Mouse (Mus musculus): ENCODE measurements around the gene Trim37. TPM values are rescaled to one million over a fixed set of nuclear protein-coding genes. Genes with fewer than 3 reads are reported as not detected.

The Trim37 gene
- polyA plus RNA-seq, 1 experiment from 2014 or later, result 102 TPM

DNA sequence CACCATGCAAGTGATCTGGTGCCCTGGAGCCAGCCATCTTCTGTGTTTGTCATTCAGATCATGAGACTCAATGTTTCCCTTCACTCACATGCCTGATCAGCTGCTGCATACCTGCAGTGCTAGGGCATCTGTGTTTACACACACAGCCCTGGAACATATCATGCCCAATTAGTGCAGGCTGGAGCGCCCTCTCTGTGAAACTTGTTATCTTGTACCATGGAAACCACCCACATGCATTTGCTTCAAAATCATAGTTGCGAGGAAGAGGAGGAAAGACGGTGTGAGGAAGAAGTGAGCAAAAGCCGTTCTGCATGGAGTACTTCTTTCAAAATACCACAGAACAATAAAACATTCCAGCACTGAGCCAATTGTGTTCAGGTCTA is 113.9 kb downstream of the Trim37 start:
- no peak overlapping the region for H3K27ac ChIP-seq (ENCODE audit: low read depth, low read length)
- no peak overlapping the region for H3K4me3 ChIP-seq (ENCODE audit: low read depth, low read length)
- peaks cover 5% of the 10 kb centered on the region; the same call in 1 of the 2 replicates for H3K36me3 ChIP-seq (ENCODE audit: control insufficient read depth, insufficient read depth, low read length)
- WGBS, result 92% methylated on average over 4 of the region's 4 CpGs
- no peak overlapping the region for H3K9ac ChIP-seq (replicated peaks; ENCODE audit: low read depth, low read length)
- H3K9me3 ChIP-seq (ENCODE audit: control insufficient read depth, low read length), result no peaks in the 10 kb centered on the region
- no peak for ATAC-seq (ENCODE audit: low read depth)
- no peaks in the 10 kb centered on the region for H3K4me1 ChIP-seq (ENCODE audit: control insufficient read depth, insufficient read depth, low read length)
- H3K4me2 ChIP-seq (ENCODE audit: low read depth, low read length), result no peak overlapping the region
- H3K27me3 ChIP-seq (ENCODE audit: control insufficient read depth, insufficient read depth, low read length), result no peaks in the 10 kb centered on the region

DNA sequence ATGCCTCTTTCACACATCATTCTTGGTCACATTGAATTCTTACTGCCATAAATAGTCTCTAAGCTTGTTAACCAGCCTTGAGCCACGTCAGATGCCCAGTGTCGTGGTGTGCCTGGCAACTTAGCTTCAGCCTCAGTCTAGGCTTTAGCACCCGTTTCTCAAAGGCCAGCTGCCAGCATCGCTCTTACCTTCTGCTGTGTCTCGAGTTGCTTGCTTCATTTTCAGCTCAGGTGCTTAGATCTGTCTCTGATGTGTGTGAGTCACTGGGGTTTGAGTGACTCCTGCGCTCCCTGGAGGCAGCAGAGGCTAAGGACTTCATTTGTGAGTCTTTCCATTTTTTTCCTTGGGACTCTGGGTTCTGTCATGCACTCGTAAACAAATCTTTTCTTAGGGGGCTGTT is 114.4 kb downstream of the Trim37 start:
- Histone ChIP-seq H3K9me3 (ENCODE audit: control insufficient read depth, low read length) (no peaks in the 10 kb centered on the region), H3K36me3 (ENCODE audit: control insufficient read depth, insufficient read depth, low read length) (peaks cover 5% of the 10 kb centered on the region; the same call in 1 of the 2 replicates), H3K4me3 (ENCODE audit: low read depth, low read length) (no peak overlapping the region), H3K27ac (ENCODE audit: low read depth, low read length) (no peak overlapping the region), H3K4me1 (ENCODE audit: control insufficient read depth, insufficient read depth, low read length) (no peaks in the 10 kb centered on the region), H3K27me3 (ENCODE audit: control insufficient read depth, insufficient read depth, low read length) (no peaks in the 10 kb centered on the region), H3K9ac (replicated peaks; ENCODE audit: low read depth, low read length) (no peak overlapping the region), H3K4me2 (ENCODE audit: low read depth, low read length) (no peak overlapping the region)
- 87% methylated on average over 7 of the region's 7 CpGs for WGBS
- no peak for ATAC-seq (ENCODE audit: low read depth)

DNA sequence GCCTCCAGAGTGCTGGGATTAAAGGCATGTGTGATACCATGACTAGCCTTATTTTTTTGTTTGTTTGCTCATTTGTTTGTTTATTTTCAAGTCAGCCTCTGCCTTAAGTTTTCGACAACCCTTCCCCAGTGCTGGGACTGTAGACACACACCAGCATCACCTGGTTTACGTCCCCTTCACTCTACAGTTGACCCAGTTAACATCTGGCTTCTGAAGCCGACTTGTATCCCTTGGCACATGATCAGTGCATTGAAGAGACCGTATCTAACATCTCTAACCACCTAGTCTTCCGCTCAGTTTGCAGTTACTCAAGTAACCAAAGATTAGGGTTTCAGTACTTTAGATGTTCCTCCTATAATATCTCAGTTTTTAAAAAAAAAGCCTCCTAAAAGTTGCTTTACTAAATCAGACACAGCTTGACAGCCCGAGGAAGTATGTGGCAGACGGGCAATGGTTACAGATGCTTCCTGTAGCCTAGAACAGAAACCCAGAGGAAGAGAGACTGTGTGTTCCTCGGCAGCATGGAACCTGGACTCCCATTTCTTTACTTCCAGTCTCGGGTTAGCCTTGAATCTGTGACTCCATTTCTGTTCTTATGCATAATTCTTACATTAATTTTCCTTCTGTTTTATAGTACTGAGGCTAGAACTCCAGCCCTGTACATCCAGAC is 118.4 kb downstream of the Trim37 start:
- H3K9ac ChIP-seq (replicated peaks; ENCODE audit: low read depth, low read length), result no peak overlapping the region
- ATAC-seq (ENCODE audit: low read depth), result no peak
- no peak overlapping the region for H3K4me2 ChIP-seq (ENCODE audit: low read depth, low read length)
- no peak overlapping the region for H3K4me3 ChIP-seq (ENCODE audit: low read depth, low read length)
- WGBS, result 87% methylated on average over 9 of the region's 9 CpGs
- no peaks in the 10 kb centered on the region for H3K27me3 ChIP-seq (ENCODE audit: control insufficient read depth, insufficient read depth, low read length)
- no peaks in the 10 kb centered on the region for H3K4me1 ChIP-seq (ENCODE audit: control insufficient read depth, insufficient read depth, low read length)
- H3K36me3 ChIP-seq (ENCODE audit: control insufficient read depth, insufficient read depth, low read length), result no peaks in the 10 kb centered on the region
- H3K27ac ChIP-seq (ENCODE audit: low read depth, low read length), result no peak overlapping the region
- no peaks in the 10 kb centered on the region for H3K9me3 ChIP-seq (ENCODE audit: control insufficient read depth, low read length)

DNA sequence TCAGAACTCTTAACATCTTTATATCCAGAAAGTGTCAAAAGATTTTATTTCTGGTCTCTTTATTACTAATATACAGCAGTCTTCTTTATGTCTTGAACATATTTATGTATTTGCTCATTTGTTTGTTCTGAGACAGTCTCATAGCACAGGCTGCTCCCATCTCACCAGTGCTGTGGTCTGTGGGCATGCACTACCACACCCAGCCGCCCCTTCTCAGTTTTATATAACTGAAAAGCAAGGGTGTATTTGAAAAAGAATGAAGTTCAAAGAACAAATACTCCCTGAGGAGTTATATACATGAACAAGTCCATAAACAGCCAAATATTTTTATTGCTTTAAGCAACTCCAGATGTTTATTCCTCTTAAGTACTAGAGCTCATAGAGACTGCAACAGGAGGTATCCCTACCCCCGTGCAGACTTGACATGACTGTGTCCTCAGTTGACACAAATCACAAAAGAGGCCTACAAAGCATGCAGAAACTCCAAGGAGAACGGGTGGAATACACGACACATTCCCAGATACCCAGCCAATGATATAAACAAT is 119.3 kb downstream of the Trim37 start:
- no peak overlapping the region for H3K27ac ChIP-seq (ENCODE audit: low read depth, low read length)
- H3K9me3 ChIP-seq (ENCODE audit: control insufficient read depth, low read length), result no peaks in the 10 kb centered on the region
- no peaks in the 10 kb centered on the region for H3K27me3 ChIP-seq (ENCODE audit: control insufficient read depth, insufficient read depth, low read length)
- WGBS, result 79% methylated on average over 4 of the region's 4 CpGs
- no peak overlapping the region for H3K9ac ChIP-seq (replicated peaks; ENCODE audit: low read depth, low read length)
- no peaks in the 10 kb centered on the region for H3K4me1 ChIP-seq (ENCODE audit: control insufficient read depth, insufficient read depth, low read length)
- H3K36me3 ChIP-seq (ENCODE audit: control insufficient read depth, insufficient read depth, low read length), result no peaks in the 10 kb centered on the region
- H3K4me2 ChIP-seq (ENCODE audit: low read depth, low read length), result no peak overlapping the region
- H3K4me3 ChIP-seq (ENCODE audit: low read depth, low read length), result no peak overlapping the region
- no peak for ATAC-seq (ENCODE audit: low read depth)

DNA sequence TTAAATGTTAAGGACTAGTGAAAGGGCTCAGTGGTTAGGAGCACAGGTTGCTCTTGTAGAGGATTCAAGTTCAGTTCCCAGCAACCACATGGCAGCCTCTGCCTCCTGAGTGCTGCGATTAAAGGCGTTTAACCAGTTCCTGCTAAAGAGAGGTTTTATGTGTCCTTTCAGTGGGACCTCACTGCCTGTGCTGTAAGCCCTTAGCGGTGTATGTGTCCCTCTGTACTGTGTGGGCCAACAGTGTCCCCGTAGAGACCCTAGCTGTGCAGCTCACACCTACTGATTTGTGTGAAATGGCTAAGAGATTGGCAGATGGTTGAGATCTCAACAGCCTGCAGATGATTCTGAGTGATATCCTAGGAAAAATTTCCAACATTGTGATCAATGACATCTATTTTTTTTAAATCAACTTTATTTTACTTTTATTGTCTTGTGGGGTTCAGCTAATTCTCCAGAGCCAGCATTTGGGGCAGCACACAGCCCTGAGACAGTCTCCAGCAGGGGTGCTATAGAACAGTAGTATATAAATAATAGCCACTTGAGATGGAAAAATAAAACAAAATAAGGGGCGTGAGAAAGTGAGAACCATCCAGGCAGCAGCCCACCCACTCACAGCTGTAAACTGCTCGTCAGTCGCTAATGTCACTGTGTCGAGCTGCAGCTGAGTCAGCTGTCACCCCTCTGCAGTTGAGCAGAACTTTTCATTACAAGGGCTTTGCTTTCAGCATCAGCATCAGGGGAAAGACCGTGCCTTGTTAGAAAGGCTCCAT is 120.0 kb downstream of the Trim37 start:
- Histone ChIP-seq H3K4me2 (ENCODE audit: low read depth, low read length) (no peak overlapping the region), H3K27me3 (ENCODE audit: control insufficient read depth, insufficient read depth, low read length) (no peaks in the 10 kb centered on the region), H3K27ac (ENCODE audit: low read depth, low read length) (no peak overlapping the region), H3K9ac (replicated peaks; ENCODE audit: low read depth, low read length) (no peak overlapping the region), H3K9me3 (ENCODE audit: control insufficient read depth, low read length) (no peaks in the 10 kb centered on the region), H3K36me3 (ENCODE audit: control insufficient read depth, insufficient read depth, low read length) (no peaks in the 10 kb centered on the region), H3K4me1 (ENCODE audit: control insufficient read depth, insufficient read depth, low read length) (no peaks in the 10 kb centered on the region), H3K4me3 (ENCODE audit: low read depth, low read length) (no peak overlapping the region)
- ATAC-seq (ENCODE audit: low read depth), result no peak
- WGBS, result 42% methylated on average over 9 of the region's 9 CpGs

DNA sequence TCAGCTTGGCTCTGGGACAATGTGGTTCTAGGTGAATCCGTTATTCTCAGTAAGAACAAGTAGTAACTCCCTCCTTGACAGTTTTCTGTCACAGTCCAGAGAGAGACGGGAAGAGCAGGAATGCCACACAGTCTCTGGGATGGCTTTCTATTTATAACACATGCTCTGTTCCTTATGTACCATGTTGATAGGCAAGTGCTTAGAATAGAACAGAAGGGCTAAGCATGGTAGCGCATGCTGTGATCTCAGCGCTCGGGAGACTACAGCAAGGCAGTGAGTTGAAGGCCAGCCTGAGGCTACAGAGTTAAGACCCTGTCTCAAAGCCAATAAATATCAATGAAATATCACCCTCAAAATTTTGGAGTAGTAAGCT is 120.6 kb downstream of the Trim37 start:
- WGBS, result 56% methylated on average over 5 of the region's 5 CpGs
- no peaks in the 10 kb centered on the region for H3K27me3 ChIP-seq (ENCODE audit: control insufficient read depth, insufficient read depth, low read length)
- ATAC-seq (ENCODE audit: low read depth), result no peak
- H3K4me3 ChIP-seq (ENCODE audit: low read depth, low read length), result no peak overlapping the region
- H3K4me2 ChIP-seq (ENCODE audit: low read depth, low read length), result no peak overlapping the region
- no peaks in the 10 kb centered on the region for H3K36me3 ChIP-seq (ENCODE audit: control insufficient read depth, insufficient read depth, low read length)
- H3K4me1 ChIP-seq (ENCODE audit: control insufficient read depth, insufficient read depth, low read length), result no peaks in the 10 kb centered on the region
- no peaks in the 10 kb centered on the region for H3K9me3 ChIP-seq (ENCODE audit: control insufficient read depth, low read length)
- no peak overlapping the region for H3K9ac ChIP-seq (replicated peaks; ENCODE audit: low read depth, low read length)
- no peak overlapping the region for H3K27ac ChIP-seq (ENCODE audit: low read depth, low read length)

DNA sequence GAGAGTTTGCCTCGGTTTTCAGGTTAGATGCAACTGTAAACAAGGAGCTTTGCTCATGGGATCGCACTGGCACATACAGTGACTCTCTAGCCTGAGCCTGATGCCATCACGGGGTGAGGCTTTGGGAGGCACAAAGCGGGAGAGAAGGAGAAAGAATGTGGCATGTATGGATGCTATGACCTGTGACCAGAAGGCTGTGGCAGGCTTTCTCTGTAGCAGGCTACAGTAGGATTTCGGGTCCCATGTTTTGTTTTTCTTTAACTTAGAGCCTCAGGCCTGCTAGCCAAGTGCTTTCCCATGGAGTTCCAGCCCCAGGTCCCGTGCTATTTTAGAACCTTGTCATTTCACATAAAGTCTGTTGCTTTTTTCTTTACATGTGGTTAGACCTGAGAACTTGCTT is 123.3 kb downstream of the Trim37 start:
- Histone ChIP-seq H3K9me3 (ENCODE audit: control insufficient read depth, low read length) (no peaks in the 10 kb centered on the region), H3K4me1 (ENCODE audit: control insufficient read depth, insufficient read depth, low read length) (no peaks in the 10 kb centered on the region), H3K4me3 (ENCODE audit: low read depth, low read length) (no peak overlapping the region), H3K9ac (replicated peaks; ENCODE audit: low read depth, low read length) (no peak overlapping the region), H3K36me3 (ENCODE audit: control insufficient read depth, insufficient read depth, low read length) (no peaks in the 10 kb centered on the region), H3K27me3 (ENCODE audit: control insufficient read depth, insufficient read depth, low read length) (no peaks in the 10 kb centered on the region), H3K4me2 (ENCODE audit: low read depth, low read length) (no peak overlapping the region), H3K27ac (ENCODE audit: low read depth, low read length) (no peak overlapping the region)
- WGBS, result 81% methylated on average over 6 of the region's 6 CpGs
- no peak for ATAC-seq (ENCODE audit: low read depth)

DNA sequence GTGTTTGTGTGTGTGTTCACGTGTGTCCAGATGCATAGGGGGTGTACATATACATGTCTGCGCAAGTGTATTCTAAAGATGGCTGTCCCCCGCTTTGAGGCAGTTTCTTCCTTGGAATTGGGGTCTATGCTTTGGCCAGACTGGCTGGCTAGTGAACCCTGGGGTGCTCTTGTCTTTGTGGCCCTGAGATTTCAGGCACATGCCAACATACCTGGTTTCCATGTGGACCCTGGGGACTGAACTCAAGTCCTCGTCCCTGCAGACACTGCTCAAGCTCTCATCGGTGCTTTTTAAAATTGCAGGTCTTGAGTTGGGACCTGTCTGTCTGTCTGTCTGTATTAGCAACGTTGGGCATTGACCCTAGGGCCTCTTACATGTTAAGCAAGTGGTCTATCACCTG is 126.4 kb downstream of the Trim37 start:
- Histone ChIP-seq H3K27ac (ENCODE audit: low read depth, low read length) (no peak overlapping the region), H3K27me3 (ENCODE audit: control insufficient read depth, insufficient read depth, low read length) (no peaks in the 10 kb centered on the region), H3K4me3 (ENCODE audit: low read depth, low read length) (no peak overlapping the region), H3K9ac (replicated peaks; ENCODE audit: low read depth, low read length) (no peak overlapping the region), H3K4me1 (ENCODE audit: control insufficient read depth, insufficient read depth, low read length) (no peaks in the 10 kb centered on the region), H3K4me2 (ENCODE audit: low read depth, low read length) (no peak overlapping the region), H3K36me3 (ENCODE audit: control insufficient read depth, insufficient read depth, low read length) (no peaks in the 10 kb centered on the region), H3K9me3 (ENCODE audit: control insufficient read depth, low read length) (no peaks in the 10 kb centered on the region)
- 95% methylated on average over 6 of the region's 6 CpGs for WGBS
- ATAC-seq (ENCODE audit: low read depth), result no peak

DNA sequence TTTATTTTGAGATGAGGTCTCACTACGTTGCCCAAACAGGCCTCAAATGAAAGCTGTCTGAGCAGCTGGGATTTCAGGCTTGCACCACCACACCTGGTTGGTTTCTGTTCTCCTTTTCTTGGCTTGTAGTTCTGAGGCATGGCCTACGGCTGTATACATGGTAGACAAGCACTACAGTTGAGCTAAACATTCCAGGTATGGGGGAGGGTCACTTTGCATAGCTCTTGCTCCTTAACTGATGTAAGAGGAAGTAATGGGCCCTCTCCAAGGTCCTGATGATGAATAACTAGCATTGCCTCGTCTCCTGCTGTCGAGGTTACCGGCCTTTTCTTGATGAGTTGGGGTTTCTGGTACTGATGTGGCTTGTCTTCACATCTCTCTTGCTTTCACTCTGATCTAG is 127.3 kb downstream of the Trim37 start:
- Histone ChIP-seq H3K4me1 (ENCODE audit: control insufficient read depth, insufficient read depth, low read length) (no peaks in the 10 kb centered on the region), H3K4me2 (ENCODE audit: low read depth, low read length) (no peak overlapping the region), H3K4me3 (ENCODE audit: low read depth, low read length) (no peak overlapping the region), H3K27me3 (ENCODE audit: control insufficient read depth, insufficient read depth, low read length) (no peaks in the 10 kb centered on the region), H3K9ac (replicated peaks; ENCODE audit: low read depth, low read length) (no peak overlapping the region), H3K9me3 (ENCODE audit: control insufficient read depth, low read length) (no peaks in the 10 kb centered on the region), H3K36me3 (ENCODE audit: control insufficient read depth, insufficient read depth, low read length) (no peaks in the 10 kb centered on the region), H3K27ac (ENCODE audit: low read depth, low read length) (no peak overlapping the region)
- 57% methylated on average over 5 of the region's 5 CpGs for WGBS
- ATAC-seq (ENCODE audit: low read depth), result no peak
